ENCODE assay signal across 15 mouse cellular contexts in genomic region chr14:18376206-18376605, GRCm38 (mm10). TPM values are rescaled to one million over a fixed set of nuclear protein-coding genes. Genes with fewer than 3 reads are reported as not detected.
DNase-seq lines count a peak whose midpoint lies in the region; ATAC-seq and TF ChIP-seq lines count a peak whose summit lies in the region.
"Had no signal": no experiment of that assay in that cellular context is flagged by ENCODE, and none has a peak within 500 bp of the region (broad histone marks: within the 10 kb centered on the region; RNA-seq: fewer than 3 reads in every experiment).

No protein-coding gene starts in this region.

- intact Hi-C loops in gastrocnemius, adult 2 months (cut with DNase I) = loop anchor here (1.0 to 10.0 kb wide), 2 partner anchors 40 to 89 kb away; no protein-coding TSS in a partner anchor

- TF ChIP-seq CTCF in gastrocnemius, adult 2 months (IDR thresholded peaks at IDR 0.05) = no peak

- WGBS in hindbrain, embryonic 11.5 days = 76% methylated on average over 3 of the region's 3 CpGs

- no peak overlapping the region for H3K4me2 ChIP-seq in hindbrain, embryonic 11.5 days (replicated peaks; ENCODE audit: low read depth, low read length)
- H3K4me2 ChIP-seq: embryonic facial prominence, embryonic 15.5 days; heart, embryonic 12.5 days; hindbrain, embryonic 12.5 days; lung, embryonic 15.5 days; midbrain, embryonic 13.5 days had no signal

- H3K9me3 ChIP-seq in hindbrain, embryonic 11.5 days (ENCODE audit: control insufficient read depth, low read length) = no peaks in the 10 kb centered on the region
- H3K9me3 ChIP-seq: embryonic facial prominence, embryonic 15.5 days; heart, embryonic 12.5 days; hindbrain, embryonic 12.5 days; lung, embryonic 15.5 days; midbrain, embryonic 13.5 days had no signal

- no peak overlapping the region for H3K4me3 ChIP-seq in gastrocnemius, adult 2 months
- H3K4me3 ChIP-seq in hindbrain, embryonic 11.5 days (ENCODE audit: low read depth, low read length) = no peak overlapping the region
- H3K4me3 ChIP-seq: embryonic facial prominence, embryonic 15.5 days; heart, embryonic 12.5 days; hindbrain, embryonic 12.5 days; lung, embryonic 15.5 days; midbrain, embryonic 13.5 days had no signal

- H3K27me3 ChIP-seq in hindbrain, embryonic 11.5 days (ENCODE audit: control insufficient read depth, insufficient read depth, low read length) = no peaks in the 10 kb centered on the region; the same call in 1 of the 2 replicates
- H3K27me3 ChIP-seq: CH12.LX; embryonic facial prominence, embryonic 15.5 days; heart, embryonic 12.5 days; hindbrain, embryonic 12.5 days; lung, embryonic 15.5 days; midbrain, embryonic 13.5 days; Patski had no signal

- DNase-seq in gastrocnemius, adult 2 months = peak; percentile 79
- DNase-seq in gastrocnemius, postnatal 10 days = no peak
- peak; percentile 26 for DNase-seq in urinary bladder, adult 2 months (ENCODE audit: low spot score)
- DNase-seq in urinary bladder, postnatal 10 days (ENCODE audit: low spot score) = no peak
- peak; percentile 36 for DNase-seq in lung, postnatal 10 days
- no peak for DNase-seq in right cerebral cortex, adult 18-20 months
- DNase-seq in hindbrain, embryonic 11.5 days (ENCODE audit: low spot score) = no peak
- DNase-seq: thymus, adult 2 months had no signal

- ATAC-seq in hindbrain, embryonic 11.5 days (ENCODE audit: low FRiP score) = no peak
- ATAC-seq: midbrain, embryonic 13.5 days; Patski had no signal

- H3K9ac ChIP-seq in hindbrain, embryonic 11.5 days (ENCODE audit: low read depth, low read length) = no peak overlapping the region
- H3K9ac ChIP-seq: embryonic facial prominence, embryonic 15.5 days; heart, embryonic 12.5 days; hindbrain, embryonic 12.5 days; lung, embryonic 15.5 days; midbrain, embryonic 13.5 days had no signal

- peak overlapping the region; percentile 63 for H3K27ac ChIP-seq in gastrocnemius, adult 2 months
- no peak overlapping the region for H3K27ac ChIP-seq in hindbrain, embryonic 11.5 days (ENCODE audit: low read depth, low read length)
- H3K27ac ChIP-seq: embryonic facial prominence, embryonic 15.5 days; hindbrain, embryonic 12.5 days; lung, embryonic 15.5 days; midbrain, embryonic 13.5 days had no signal

- no peaks in the 10 kb centered on the region for H3K36me3 ChIP-seq in hindbrain, embryonic 11.5 days (ENCODE audit: control insufficient read depth, insufficient read depth, low read length)
- H3K36me3 ChIP-seq: embryonic facial prominence, embryonic 15.5 days; heart, embryonic 12.5 days; hindbrain, embryonic 12.5 days; lung, embryonic 15.5 days; midbrain, embryonic 13.5 days had no signal

- no peaks in the 10 kb centered on the region for H3K4me1 ChIP-seq in hindbrain, embryonic 11.5 days (replicated peaks; ENCODE audit: control insufficient read depth, insufficient read depth, low read length)
- H3K4me1 ChIP-seq: heart, embryonic 12.5 days; lung, embryonic 15.5 days had no signal

RNA-seq across cellular contexts. Expression of gene Ube2e1, which starts 44.5 kb away (rescaled TPM):
- total RNA-seq in gastrocnemius, adult 2 months (2021) = 10 to 100 TPM; 86.5 to 95.5 TPM
- total RNA-seq in gastrocnemius, postnatal 10 days (2021) = 100 to 1,000 TPM; 113 to 129 TPM
- 73.6 and 90.5 TPM in 2 replicates for polyA plus RNA-seq in urinary bladder, adult 2 months (2012; rRNA removed)
- polyA plus RNA-seq in hindbrain, embryonic 11.5 days (2014; fragmentation: Nextera tagmentation; extraction: Ambion mirVana) = 67.4 and 81.9 TPM in 2 replicates

Comparison
In these comparisons a context has a peak if more than half of its experiments do, and no peak if none do; other contexts are left out.
1. DNase-seq: peak in gastrocnemius, adult 2 months (single experiment), urinary bladder, adult 2 months (single experiment) and lung, postnatal 10 days (single experiment); none in gastrocnemius, postnatal 10 days (single experiment), urinary bladder, postnatal 10 days (single experiment), right cerebral cortex, adult 18-20 months (single experiment) and hindbrain, embryonic 11.5 days (single experiment).